Mouse (Mus musculus) heart, adult 2 months (tissue): Measurements from ENCODE around the gene Cep55. TPM values are rescaled to one million over a fixed set of nuclear protein-coding genes. Genes with fewer than 3 reads are reported as not detected.

Source experiments
- DNase-seq, 2 experiments: peaks; one replicate each; pipeline ENCODE4 v3.0.0; 2021
- H3K27ac ChIP-seq: fragments of 200-600 bp; 2 replicates; pipeline ENCODE4 v1.8.1; 2022
- H3K27me3 ChIP-seq: fragments of 200-500 bp; 2 replicates; pipeline ENCODE4 v1.6.1; 2012; ENCODE audit warnings: mild to moderate bottlenecking, low read length, inconsistent platforms, mixed read lengths; ENCODE audit not compliant: control insufficient read depth, insufficient read depth
- H3K36me3 ChIP-seq: fragments of 200-500 bp; 2 replicates; pipeline ENCODE4 v1.6.1; 2012; ENCODE audit warnings: low read length, inconsistent platforms; ENCODE audit not compliant: control insufficient read depth, insufficient read depth
- H3K4me1 ChIP-seq: fragments of 200-500 bp; 2 replicates; pipeline ENCODE4 v1.6.1; 2011; ENCODE audit warnings: low read length; ENCODE audit not compliant: control insufficient read depth, insufficient read depth
- H3K4me3 ChIP-seq: fragments of 200-600 bp; 2 replicates; pipeline ENCODE4 v1.8.1; 2022
- H3K79me2 ChIP-seq: fragments of 200-500 bp; replicated peaks from 2 replicates; pipeline ENCODE4 v1.6.1; 2012; ENCODE audit warnings: mild to moderate bottlenecking, inconsistent platforms, low read length, moderate library complexity, mixed read lengths; ENCODE audit not compliant: control insufficient read depth, insufficient read depth
- H3K9ac ChIP-seq: fragments of 200-500 bp; 2 replicates; pipeline ENCODE4 v1.6.1; 2012; ENCODE audit warnings: low read depth, mild to moderate bottlenecking, control low read depth, inconsistent platforms, low read length, mixed read lengths
- CTCF ChIP-seq: fragments of 200-600 bp; IDR thresholded peaks from 2 replicates; pipeline ENCODE4 v1.8.1; 2022; ENCODE audit warnings: antibody characterized with exemption, mild to moderate bottlenecking, moderate library complexity
- EP300 ChIP-seq: fragments of 200-500 bp; IDR thresholded peaks from 2 replicates; pipeline ENCODE4 v1.6.1; 2011; ENCODE audit warnings: low read depth, low read length, control low read depth; ENCODE audit not compliant: insufficient read depth
- POLR2A ChIP-seq: fragments of 200-500 bp; IDR thresholded peaks from 2 replicates; pipeline ENCODE4 v1.6.1; 2011; ENCODE audit warnings: mild to moderate bottlenecking, low read depth, low read length, control low read depth; ENCODE audit not compliant: insufficient read depth
- WGBS: fragments of 180-500 bp; shearing (Covaris S2); methylation state at CpG from one replicate; pipeline ENCODE4 v1.1.7; 2018; 5-methylcytosine and 5-hydroxymethylcytosine counted together
- intact Hi-C: fragments of 180-260 bp; cut with DNase I; formaldehyde crosslinking; loops from one replicate; pipeline ENCODE4 v1.15.1; 2025
- polyA plus RNA-seq: library from polyadenylated mRNA; depleted of rRNA; stranded (reverse); fragments of >200 nt; gene quantifications from 2 replicates; pipeline ENCODE4 v1.2.3, GENCODE M21; 2012
- total RNA-seq, 2 experiments: library from RNA; stranded (reverse); gene quantifications; 2 replicates each; pipeline ENCODE4 v1.2.3; 2021

The Cep55 gene
- total and polyA plus RNA-seq, 3 experiments: 0.20 to 0.44 (median 0.27) TPM

GRCm38 (mm10) chr19:38035766-38036165, 19.0 kb upstream of the Cep55 start:
- intact Hi-C loops: no loop called here
- no peaks in the 10 kb centered on the region for H3K27me3 ChIP-seq
- no peaks in the 10 kb centered on the region for H3K36me3 ChIP-seq
- 81% methylated on average over 2 of the region's 2 CpGs for WGBS
- no peak overlapping the region for H3K9ac ChIP-seq
- DNase-seq: no peak
- peaks cover 3% of the 10 kb centered on the region for H3K4me1 ChIP-seq
- no peaks in the 10 kb centered on the region for H3K79me2 ChIP-seq
- no peak overlapping the region for H3K4me3 ChIP-seq
- no peak for TF ChIP-seq EP300
- TF ChIP-seq CTCF: no peak
- no peak for TF ChIP-seq POLR2A
- no peak overlapping the region for H3K27ac ChIP-seq

DNA sequence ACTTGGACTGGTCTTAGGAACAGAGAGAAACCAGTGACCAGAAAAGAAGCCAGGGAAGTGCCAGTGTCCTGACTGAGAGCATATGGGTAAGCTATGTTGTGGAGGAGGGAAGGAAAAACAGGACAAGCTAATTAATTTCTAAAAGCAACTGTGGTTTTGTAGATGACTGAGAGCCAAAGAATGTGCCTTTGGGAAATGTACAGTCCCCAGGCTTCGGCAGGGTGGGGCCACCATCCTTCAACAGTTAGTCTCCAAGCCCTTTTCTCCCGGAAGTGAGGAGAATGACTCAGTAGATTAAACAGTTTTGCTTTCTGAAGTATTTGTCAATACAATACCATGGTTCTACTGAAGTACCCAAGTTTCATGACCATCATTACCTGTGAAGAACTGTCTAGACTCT, 16.5 kb upstream of the Cep55 start:
- TF ChIP-seq CTCF: no peak
- TF ChIP-seq POLR2A: no peak
- no peak for TF ChIP-seq EP300
- Histone ChIP-seq H3K27me3 (no peaks in the 10 kb centered on the region), H3K27ac (no peak overlapping the region; the same call in 1 of the 2 replicates), H3K4me3 (no peak overlapping the region), H3K9ac (no peak overlapping the region), H3K79me2 (no peaks in the 10 kb centered on the region), H3K4me1 (no peaks in the 10 kb centered on the region; the same call in 1 of the 2 replicates), H3K36me3 (no peaks in the 10 kb centered on the region)
- WGBS: 31% methylated on average over 2 of the region's 2 CpGs
- DNase-seq: peak in 1 of 2 experiments; percentile 45
- intact Hi-C loops: no loop called here

DNA sequence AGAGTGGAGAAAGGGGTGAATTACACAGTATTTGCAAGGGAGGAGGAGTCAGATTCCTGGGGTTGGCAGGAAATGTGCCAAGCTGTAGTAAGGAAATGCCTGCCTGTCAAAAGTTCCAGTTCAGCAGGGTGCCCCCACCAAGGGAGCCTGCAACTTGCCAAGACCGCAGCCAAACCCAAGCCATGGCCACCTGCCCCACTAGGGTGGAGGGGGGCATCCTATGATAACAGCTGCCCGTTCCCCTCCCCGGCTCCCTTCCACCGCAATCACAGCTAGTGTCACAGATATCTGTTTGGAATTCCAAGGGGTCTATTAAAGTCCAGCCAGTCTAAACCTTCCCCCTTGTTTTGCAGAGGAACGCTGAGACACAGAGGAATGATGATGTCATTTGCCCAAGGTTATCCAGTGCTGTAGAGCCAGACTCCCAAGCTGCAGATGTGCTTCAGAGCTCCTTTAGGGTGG, 12.5 kb upstream of the Cep55 start:
- Histone ChIP-seq H3K4me3 (peak overlapping the region; percentile 45), H3K27ac (peak overlapping the region; percentile 82), H3K36me3 (no peaks in the 10 kb centered on the region), H3K27me3 (no peaks in the 10 kb centered on the region), H3K79me2 (no peaks in the 10 kb centered on the region), H3K4me1 (no peaks in the 10 kb centered on the region; the same call in 1 of the 2 replicates), H3K9ac (peak overlapping the region; percentile 17; the same call in 1 of the 2 replicates)
- intact Hi-C loops: no loop called here
- DNase-seq: peak; percentile 39 to 50
- 3% methylated on average over 5 of the region's 5 CpGs for WGBS
- TF ChIP-seq POLR2A: no peak
- TF ChIP-seq EP300: no peak
- no peak for TF ChIP-seq CTCF

DNA sequence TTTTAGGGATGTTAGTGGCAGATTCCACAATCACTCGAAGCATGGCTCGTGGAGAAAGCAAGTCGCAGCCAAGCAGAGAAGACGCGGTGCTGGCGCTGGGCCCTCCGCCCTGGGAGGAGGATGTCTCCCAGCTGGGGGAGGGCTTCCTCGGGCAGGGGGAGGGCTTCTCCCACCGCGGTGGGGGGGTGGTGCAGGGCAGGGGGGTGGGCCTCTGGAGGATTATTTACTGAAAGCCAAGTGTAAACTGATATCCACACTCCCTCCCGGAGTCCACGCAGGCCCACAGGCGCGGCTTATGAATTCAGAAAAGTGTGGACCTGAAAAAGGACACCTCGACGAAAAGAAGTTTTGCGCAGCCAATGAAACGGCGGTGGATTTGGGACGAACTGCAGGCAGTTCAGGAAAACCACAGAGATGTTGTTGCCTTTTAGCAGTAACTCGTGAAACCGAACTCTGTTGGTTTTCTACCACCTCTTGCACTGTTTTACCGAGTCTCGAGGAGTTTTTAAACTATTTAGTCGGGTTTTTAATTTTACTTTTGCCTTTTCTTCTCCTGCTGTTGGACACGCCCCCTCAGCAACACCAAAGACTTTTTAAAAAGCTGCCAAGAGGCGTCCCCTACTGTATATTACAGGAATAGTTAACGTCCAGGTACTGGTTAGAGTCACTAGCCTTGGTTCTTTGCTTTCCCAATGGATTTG, 11.4 kb upstream of the Cep55 start, which contains the start of gene Myof:
Myof (minus strand) TSS at position 297 of the 701 bp plus-strand sequence.
- H3K27ac ChIP-seq: peak within 1 kb of the TSS; percentile 82
- TF ChIP-seq EP300 (no peak), POLR2A (no peak), CTCF (peak; percentile 69)
- H3K27me3 ChIP-seq: no peaks in the 10 kb centered on the region
- intact Hi-C loops: loop anchor here (1.0 kb wide), 1 partner anchor 88 kb away; no protein-coding TSS in a partner anchor
- H3K79me2 ChIP-seq: no peaks in the 10 kb centered on the region
- WGBS: under 1% methylated on average over 28 of the region's 28 CpGs
- H3K36me3 ChIP-seq: no peaks in the 10 kb centered on the region
- peak within 1 kb of the TSS; percentile 45 for H3K4me3 ChIP-seq
- no peaks in the 10 kb centered on the region for H3K4me1 ChIP-seq
- H3K9ac ChIP-seq: peak within 1 kb of the TSS; percentile 50
- peak; percentile 74 to 77 for DNase-seq

DNA sequence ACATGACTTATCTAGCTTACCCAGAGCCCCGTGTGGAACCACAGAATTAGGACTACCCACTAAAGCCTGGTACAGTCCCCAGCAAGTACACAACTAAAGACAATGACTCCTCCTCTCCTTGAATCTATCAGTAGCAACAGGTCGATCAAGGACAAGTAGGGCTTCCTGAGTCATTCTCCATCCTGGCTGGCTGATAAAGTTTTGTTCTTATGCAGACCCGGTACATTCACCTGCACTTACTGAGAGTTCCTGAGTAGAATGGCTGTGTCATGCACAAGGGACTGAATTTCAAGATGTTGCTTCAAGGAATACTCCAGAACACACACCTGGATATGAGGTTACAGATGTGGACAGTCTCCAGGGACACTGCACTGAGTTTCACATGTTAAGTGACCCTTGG, 9.6 kb upstream of the Cep55 start:
- TF ChIP-seq EP300 (no peak), CTCF (no peak), POLR2A (no peak)
- no peak for DNase-seq
- H3K27ac ChIP-seq: no peak overlapping the region
- H3K9ac ChIP-seq: no peak overlapping the region
- no peaks in the 10 kb centered on the region for H3K79me2 ChIP-seq
- H3K4me3 ChIP-seq: no peak overlapping the region
- H3K27me3 ChIP-seq: no peaks in the 10 kb centered on the region
- H3K4me1 ChIP-seq: no peaks in the 10 kb centered on the region
- 69% methylated on average over 3 of the region's 3 CpGs for WGBS
- H3K36me3 ChIP-seq: no peaks in the 10 kb centered on the region
- intact Hi-C loops: no loop called here

GRCm38 (mm10) chr19:38049686-38050085, 5.1 kb upstream of the Cep55 start:
- intact Hi-C loops: loop anchor here (5.0 to 10.0 kb wide), 2 partner anchors 47 to 175 kb away; partner anchors contain the start of gene Fra10ac1
- H3K4me1 ChIP-seq: peaks cover 2% of the 10 kb centered on the region
- no peak overlapping the region for H3K27ac ChIP-seq
- no peak overlapping the region for H3K9ac ChIP-seq
- H3K27me3 ChIP-seq: no peaks in the 10 kb centered on the region
- 66% methylated on average over 1 of the region's 1 CpGs for WGBS
- no peak for DNase-seq
- no peaks in the 10 kb centered on the region for H3K79me2 ChIP-seq
- H3K36me3 ChIP-seq: no peaks in the 10 kb centered on the region
- no peak overlapping the region for H3K4me3 ChIP-seq
- TF ChIP-seq POLR2A: no peak
- no peak for TF ChIP-seq CTCF
- no peak for TF ChIP-seq EP300
